Mouse (Mus musculus) thymus, adult 2 months (tissue): ENCODE results near the gene Chrna4. TPM values are rescaled to one million over a fixed set of nuclear protein-coding genes. Genes with fewer than 3 reads are reported as not detected.

Experiments
- DNase-seq: peaks from one replicate; pipeline ENCODE4 v3.0.0; 2021
- H3K27ac ChIP-seq: fragments of 200-500 bp; 2 replicates; pipeline ENCODE4 v1.5.1; 2012; ENCODE audit warnings: low read length, control low read depth; ENCODE audit not compliant: control insufficient read depth, insufficient read depth
- H3K27me3 ChIP-seq: fragments of 200-500 bp; 2 replicates; pipeline ENCODE4 v1.6.1; 2012; ENCODE audit warnings: mild to moderate bottlenecking, low read length, moderate library complexity, mixed read lengths; ENCODE audit not compliant: control insufficient read depth, insufficient read depth
- H3K36me3 ChIP-seq: fragments of 200-500 bp; 2 replicates; pipeline ENCODE4 v1.6.1; 2012; ENCODE audit warnings: mild to moderate bottlenecking, low read length, moderate library complexity; ENCODE audit not compliant: control insufficient read depth, insufficient read depth
- H3K4me1 ChIP-seq: fragments of 200-500 bp; replicated peaks from 2 replicates; pipeline ENCODE4 v1.6.1; 2012; ENCODE audit warnings: low read length; ENCODE audit not compliant: control insufficient read depth, insufficient read depth
- H3K4me3 ChIP-seq: fragments of 200-500 bp; 2 replicates; pipeline ENCODE4 v1.5.1; 2012; ENCODE audit warnings: mild to moderate bottlenecking, low read length, control low read depth, moderate library complexity; ENCODE audit not compliant: control insufficient read depth, insufficient read depth
- CTCF ChIP-seq: fragments of 200-500 bp; IDR thresholded peaks from 2 replicates; pipeline ENCODE4 v1.5.1; 2012; ENCODE audit warnings: mild to moderate bottlenecking, control low read depth, low read length, moderate library complexity, borderline replicate concordance; ENCODE audit not compliant: control insufficient read depth, poor library complexity, insufficient read depth; ENCODE audit errors: extremely low read depth
- POLR2A ChIP-seq: fragments of 200-500 bp; IDR thresholded peaks from 2 replicates; pipeline ENCODE4 v1.6.1; 2012; ENCODE audit warnings: mild to moderate bottlenecking, low read length, control low read depth, moderate library complexity; ENCODE audit not compliant: control insufficient read depth, poor library complexity, insufficient read depth; ENCODE audit errors: extremely low read depth
- WGBS: fragments of 180-500 bp; shearing (Covaris S2); methylation state at CpG from one replicate; pipeline ENCODE4 v1.1.7; 2018; 5-methylcytosine and 5-hydroxymethylcytosine counted together
- polyA plus RNA-seq: library from polyadenylated mRNA; depleted of rRNA; stranded (reverse); fragments of >200 nt; gene quantifications from 2 replicates; pipeline ENCODE4 v1.2.3, GENCODE M21; 2012

Chrna4 gene
- polyA plus RNA-seq, 1 experiment, result 0.18 TPM

DNA sequence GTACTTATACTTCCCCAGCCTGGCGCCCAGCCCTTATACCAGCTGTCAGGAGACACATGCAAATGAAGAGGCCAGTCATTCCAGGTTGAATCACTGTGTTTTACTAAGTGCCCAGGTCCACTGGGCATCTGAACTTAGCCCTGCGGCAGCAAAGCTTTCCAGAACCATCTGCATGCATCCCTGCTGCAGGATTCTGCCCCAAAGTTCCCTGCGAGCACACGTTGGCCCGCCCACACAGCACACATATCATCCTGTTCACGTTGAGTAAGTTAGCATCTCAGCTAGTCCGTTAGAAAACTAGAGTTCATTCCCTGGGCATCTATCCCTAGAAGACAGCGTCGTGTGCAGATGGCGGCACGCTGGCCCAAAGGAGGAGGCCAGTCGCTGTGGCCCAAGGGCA lies 32.2 kb upstream of the Chrna4 start:
- TF ChIP-seq CTCF (no peak), POLR2A (no peak)
- H3K4me1 ChIP-seq, result no peaks in the 10 kb centered on the region
- no peak for DNase-seq
- H3K27me3 ChIP-seq, result no peaks in the 10 kb centered on the region
- no peak overlapping the region for H3K27ac ChIP-seq
- H3K4me3 ChIP-seq, result no peak overlapping the region
- H3K36me3 ChIP-seq, result no peaks in the 10 kb centered on the region
- WGBS, result 87% methylated on average over 12 of the region's 12 CpGs

DNA sequence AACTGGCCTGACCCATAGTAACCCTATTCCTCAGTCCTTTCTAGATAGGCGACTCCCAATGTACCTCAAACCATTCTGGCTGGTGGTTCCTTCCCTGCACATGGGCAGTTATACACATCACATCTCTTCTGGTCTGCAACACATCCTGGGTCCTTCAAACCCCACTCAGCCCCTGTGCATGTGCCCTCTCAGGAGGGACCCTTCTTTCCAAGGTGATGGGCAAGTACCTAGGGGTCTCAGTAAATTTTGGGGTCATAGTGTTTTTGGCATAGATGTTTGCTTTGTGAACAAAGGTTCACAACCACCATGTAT lies 29.0 kb upstream of the Chrna4 start:
- TF ChIP-seq POLR2A, result no peak
- no peak for DNase-seq
- Histone ChIP-seq H3K4me3 (no peak overlapping the region), H3K27me3 (no peaks in the 10 kb centered on the region), H3K36me3 (no peaks in the 10 kb centered on the region), H3K4me1 (no peaks in the 10 kb centered on the region), H3K27ac (no peak overlapping the region)
- WGBS, result 8% methylated on average over 1 of the region's 1 CpGs

DNA sequence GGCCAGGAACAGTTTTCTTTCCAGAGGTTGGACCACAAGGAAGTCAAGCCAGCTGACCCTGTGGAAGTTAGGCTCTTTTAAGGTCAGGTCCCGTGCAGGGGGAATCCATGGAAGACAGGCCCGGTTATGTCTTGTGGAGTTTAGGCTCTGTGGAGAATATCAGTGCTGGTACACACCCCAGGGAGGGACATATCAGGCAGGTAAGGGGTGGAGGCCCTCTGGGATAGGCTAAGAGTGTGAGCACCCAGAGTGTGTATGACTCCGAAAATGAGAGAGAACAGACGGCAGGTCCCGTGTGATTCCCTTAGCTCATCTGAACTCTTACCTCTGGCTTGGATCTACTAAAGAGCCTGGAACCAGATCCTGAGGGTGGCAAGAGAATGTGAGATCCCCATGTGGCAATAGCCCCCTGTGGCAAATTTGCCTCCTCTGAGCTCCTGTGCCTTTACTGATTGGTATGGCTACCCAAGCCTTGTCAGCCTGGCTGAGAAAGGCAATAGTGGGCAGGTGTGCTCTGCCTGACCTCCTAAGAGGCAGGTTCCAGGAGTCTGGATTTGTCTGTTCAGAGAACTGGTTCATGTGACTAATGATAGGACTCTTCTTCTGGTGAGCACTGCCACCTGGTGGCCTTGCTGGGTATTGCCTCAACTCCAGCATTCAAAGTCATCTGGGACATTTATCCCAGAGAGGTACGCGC lies 28.5 kb upstream of the Chrna4 start:
- WGBS, result 65% methylated on average over 7 of the region's 7 CpGs
- Histone ChIP-seq H3K27me3 (no peaks in the 10 kb centered on the region), H3K27ac (no peak overlapping the region), H3K4me1 (no peaks in the 10 kb centered on the region), H3K4me3 (no peak overlapping the region), H3K36me3 (no peaks in the 10 kb centered on the region)
- no peak for TF ChIP-seq POLR2A
- peak; percentile 47; the same call in 1 of the 2 replicates for TF ChIP-seq CTCF
- peak; percentile 69 for DNase-seq

DNA sequence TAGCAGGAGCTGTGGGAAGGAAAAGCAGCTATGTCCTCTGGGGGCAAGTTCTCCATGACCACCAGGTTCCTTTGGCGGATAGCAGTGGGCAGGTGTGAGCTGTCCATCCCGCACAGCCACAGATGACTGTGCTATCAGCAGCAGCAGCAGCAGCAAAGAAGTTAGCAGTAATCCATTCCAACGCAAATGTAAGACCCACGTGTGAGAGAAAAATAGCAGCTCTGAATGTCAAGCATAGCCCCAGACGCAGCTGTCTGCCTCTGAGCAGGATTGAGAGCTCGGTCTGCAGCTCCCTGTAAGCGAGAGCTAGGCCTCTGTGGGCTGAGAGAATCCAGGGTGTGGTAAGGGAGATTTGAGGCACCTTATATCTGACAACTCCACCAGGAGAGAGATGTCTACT lies 26.8 kb upstream of the Chrna4 start:
- TF ChIP-seq POLR2A, result no peak
- TF ChIP-seq CTCF, result no peak
- Histone ChIP-seq H3K27me3 (no peaks in the 10 kb centered on the region), H3K4me1 (no peaks in the 10 kb centered on the region), H3K27ac (no peak overlapping the region), H3K36me3 (no peaks in the 10 kb centered on the region), H3K4me3 (no peak overlapping the region)
- 72% methylated on average over 7 of the region's 7 CpGs for WGBS
- no peak for DNase-seq

DNA sequence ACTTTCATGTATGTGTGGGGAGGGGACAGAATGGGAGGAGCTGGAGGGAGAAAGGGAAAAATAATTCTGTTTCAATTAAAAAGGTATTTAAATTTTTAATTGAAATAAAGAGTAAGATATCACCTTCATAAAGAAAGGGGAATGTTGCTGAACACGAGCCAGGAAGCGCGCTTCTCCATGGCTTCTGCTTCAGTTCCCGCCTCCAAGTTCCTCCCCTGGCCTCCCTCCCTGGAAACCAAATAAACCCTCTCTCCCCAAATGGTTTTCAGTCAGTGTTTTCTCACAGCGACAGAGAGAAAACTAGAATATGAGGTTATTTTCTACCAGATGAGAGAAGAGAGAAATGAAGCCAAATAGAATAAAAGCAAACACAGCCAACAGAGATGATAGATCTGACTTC lies 25.2 kb upstream of the Chrna4 start:
- Histone ChIP-seq H3K27me3 (no peaks in the 10 kb centered on the region), H3K36me3 (no peaks in the 10 kb centered on the region), H3K4me3 (no peak overlapping the region), H3K4me1 (no peaks in the 10 kb centered on the region), H3K27ac (no peak overlapping the region)
- WGBS, result 76% methylated on average over 5 of the region's 5 CpGs
- DNase-seq, result no peak
- no peak for TF ChIP-seq POLR2A
- TF ChIP-seq CTCF, result no peak

DNA sequence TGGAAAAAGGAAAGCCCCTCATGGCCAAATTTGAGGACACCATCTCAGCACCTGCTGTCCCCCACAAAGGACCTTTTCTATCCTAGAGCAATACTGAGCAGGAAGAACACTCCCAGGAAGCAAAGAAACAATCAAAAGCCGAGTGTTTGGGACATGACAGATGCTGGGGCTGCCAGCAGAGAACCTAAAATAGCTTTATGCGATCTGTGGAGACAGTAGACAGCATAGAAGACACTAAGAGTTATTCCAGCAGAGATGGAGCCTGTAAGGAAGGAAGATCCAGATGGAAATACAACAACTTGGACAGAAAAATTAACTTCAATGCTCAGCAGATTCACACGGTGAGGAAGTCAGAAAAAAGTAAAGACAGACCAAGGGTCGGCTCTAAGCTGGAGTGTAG lies 22.5 kb upstream of the Chrna4 start:
- Histone ChIP-seq H3K27ac (no peak overlapping the region), H3K4me3 (no peak overlapping the region), H3K36me3 (no peaks in the 10 kb centered on the region), H3K27me3 (no peaks in the 10 kb centered on the region), H3K4me1 (no peaks in the 10 kb centered on the region)
- no peak for TF ChIP-seq POLR2A
- TF ChIP-seq CTCF, result no peak
- 37% methylated on average over 4 of the region's 4 CpGs for WGBS
- no peak for DNase-seq

DNA sequence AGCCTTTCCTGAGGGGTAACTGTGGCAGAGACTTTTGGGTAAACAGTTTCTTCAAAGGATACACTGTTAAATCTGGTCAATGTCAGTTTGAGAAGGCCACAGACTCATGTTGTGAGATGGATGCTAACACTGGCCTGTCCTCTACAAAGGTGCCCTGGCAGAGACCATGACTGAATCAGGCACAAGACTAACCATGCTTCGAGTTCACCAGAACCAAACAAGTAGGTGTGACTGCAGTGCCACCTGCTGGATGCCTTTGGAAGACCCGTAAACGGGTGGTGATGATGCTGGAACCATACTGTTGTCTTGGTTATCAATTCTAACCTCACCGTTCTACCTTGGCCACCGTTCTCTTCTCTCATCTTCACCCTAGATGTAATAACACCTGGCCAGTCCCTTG lies 16.8 kb upstream of the Chrna4 start:
- 21% methylated on average over 5 of the region's 5 CpGs for WGBS
- Histone ChIP-seq H3K4me3 (no peak overlapping the region), H3K27me3 (no peaks in the 10 kb centered on the region), H3K27ac (no peak overlapping the region), H3K36me3 (no peaks in the 10 kb centered on the region), H3K4me1 (no peaks in the 10 kb centered on the region)
- DNase-seq, result peak; percentile 54
- TF ChIP-seq POLR2A (no peak), CTCF (no peak)
